Mouse (Mus musculus): ENCODE measurements around the gene Lepr. TPM values are rescaled to one million over a fixed set of nuclear protein-coding genes. Genes with fewer than 3 reads are reported as not detected.

Gene Lepr
- polyA plus RNA-seq, 1 experiment = 0.82 TPM

DNA sequence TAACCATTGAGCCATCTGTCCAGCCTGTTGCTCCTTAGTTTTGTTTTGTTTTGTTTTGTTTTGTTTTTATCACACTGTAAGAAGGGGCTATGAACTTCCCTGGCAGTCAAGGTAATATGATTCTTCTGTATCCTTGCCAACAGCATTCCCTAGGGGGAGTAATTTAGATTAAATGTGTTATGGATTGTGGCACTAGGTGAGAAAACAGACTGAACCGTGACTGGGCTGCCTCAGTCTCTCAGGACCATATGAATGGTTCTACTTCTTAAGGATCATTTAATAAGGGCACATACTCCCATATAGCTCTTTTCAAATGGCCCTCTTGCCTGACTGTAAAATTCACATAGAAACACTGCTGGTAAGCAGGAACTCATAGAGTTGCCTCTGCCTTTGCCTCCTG lies 4.6 kb upstream of the Lepr start:
- Histone ChIP-seq H3K4me1 (ENCODE audit: control insufficient read depth, insufficient read depth, insufficient read length, low read length) (no peaks in the 10 kb centered on the region), H3K27ac (ENCODE audit: insufficient read depth, low read depth, low read length) (no peak overlapping the region), H3K4me3 (ENCODE audit: low read depth, low read length) (no peak overlapping the region), H3K36me3 (ENCODE audit: control insufficient read depth, insufficient read depth, low read length) (no peaks in the 10 kb centered on the region), H3K27me3 (ENCODE audit: control insufficient read depth, insufficient read depth, low read length) (peaks cover 2% of the 10 kb centered on the region)
- WGBS = 20% methylated on average over 1 of the region's 1 CpGs
- TF ChIP-seq POLR2A (IDR thresholded peaks at IDR 0.05; ENCODE audit: low read depth, low read length) (no peak), CTCF (IDR thresholded peaks at IDR 0.05; ENCODE audit: extremely low read depth, insufficient read length, insufficient replicate concordance, low read depth, low read length) (no peak)

DNA sequence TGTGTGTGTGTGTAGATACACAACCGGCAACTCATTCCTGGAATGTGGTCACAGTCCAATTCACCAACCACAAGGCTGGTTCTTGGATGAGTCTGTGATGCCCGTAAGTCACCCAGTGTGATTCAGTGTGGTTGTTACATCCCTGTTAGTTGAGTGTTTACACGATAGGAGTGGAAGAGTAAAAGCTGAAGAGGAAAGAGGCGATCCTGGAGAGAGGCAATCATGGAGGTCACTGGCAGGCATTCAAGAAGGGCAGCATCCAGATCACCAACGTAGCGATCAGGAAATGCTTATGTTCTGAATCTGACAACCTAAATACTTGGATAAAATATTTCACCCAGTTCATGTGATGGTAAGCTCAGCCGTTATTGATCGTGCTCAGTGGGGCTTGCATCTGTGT lies 1.9 kb upstream of the Lepr start:
- Histone ChIP-seq H3K27ac (ENCODE audit: insufficient read depth, low read depth, low read length) (no peak overlapping the region), H3K36me3 (ENCODE audit: control insufficient read depth, insufficient read depth, low read length) (no peaks in the 10 kb centered on the region), H3K4me3 (ENCODE audit: low read depth, low read length) (no peak overlapping the region), H3K27me3 (ENCODE audit: control insufficient read depth, insufficient read depth, low read length) (peaks cover 5% of the 10 kb centered on the region), H3K4me1 (ENCODE audit: control insufficient read depth, insufficient read depth, insufficient read length, low read length) (no peaks in the 10 kb centered on the region)
- TF ChIP-seq CTCF (IDR thresholded peaks at IDR 0.05; ENCODE audit: extremely low read depth, insufficient read length, insufficient replicate concordance, low read depth, low read length) (no peak), POLR2A (IDR thresholded peaks at IDR 0.05; ENCODE audit: low read depth, low read length) (no peak)
- WGBS = 81% methylated on average over 8 of the region's 8 CpGs

DNA sequence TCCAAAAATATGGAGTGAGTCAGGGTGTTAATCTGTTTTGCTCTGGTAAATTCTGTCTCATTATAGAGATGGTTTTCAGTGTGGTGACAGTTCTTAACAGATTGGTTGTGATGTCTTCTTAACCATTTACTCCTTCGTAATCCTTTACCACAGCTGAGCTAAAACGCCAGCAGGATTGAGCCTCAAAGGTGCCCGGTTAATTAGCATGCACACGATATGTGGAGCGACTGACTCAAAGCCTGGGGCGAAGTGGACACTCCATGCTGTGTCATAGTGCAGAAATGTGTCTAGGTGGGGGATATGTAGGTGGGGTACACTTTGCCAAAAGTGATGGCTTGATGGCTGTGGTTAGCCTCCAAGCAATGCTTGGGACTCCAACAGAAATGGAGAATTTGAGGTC lies 1.4 kb upstream of the Lepr start:
- WGBS = 90% methylated on average over 6 of the region's 6 CpGs
- no peak overlapping the region for H3K27ac ChIP-seq (ENCODE audit: insufficient read depth, low read depth, low read length)
- H3K4me3 ChIP-seq (ENCODE audit: low read depth, low read length) = no peak overlapping the region
- peaks cover 5% of the 10 kb centered on the region for H3K27me3 ChIP-seq (ENCODE audit: control insufficient read depth, insufficient read depth, low read length)
- no peaks in the 10 kb centered on the region for H3K4me1 ChIP-seq (ENCODE audit: control insufficient read depth, insufficient read depth, insufficient read length, low read length)
- TF ChIP-seq CTCF (IDR thresholded peaks at IDR 0.05; ENCODE audit: extremely low read depth, insufficient read length, insufficient replicate concordance, low read depth, low read length) (no peak), POLR2A (IDR thresholded peaks at IDR 0.05; ENCODE audit: low read depth, low read length) (no peak)
- H3K36me3 ChIP-seq (ENCODE audit: control insufficient read depth, insufficient read depth, low read length) = no peaks in the 10 kb centered on the region

DNA sequence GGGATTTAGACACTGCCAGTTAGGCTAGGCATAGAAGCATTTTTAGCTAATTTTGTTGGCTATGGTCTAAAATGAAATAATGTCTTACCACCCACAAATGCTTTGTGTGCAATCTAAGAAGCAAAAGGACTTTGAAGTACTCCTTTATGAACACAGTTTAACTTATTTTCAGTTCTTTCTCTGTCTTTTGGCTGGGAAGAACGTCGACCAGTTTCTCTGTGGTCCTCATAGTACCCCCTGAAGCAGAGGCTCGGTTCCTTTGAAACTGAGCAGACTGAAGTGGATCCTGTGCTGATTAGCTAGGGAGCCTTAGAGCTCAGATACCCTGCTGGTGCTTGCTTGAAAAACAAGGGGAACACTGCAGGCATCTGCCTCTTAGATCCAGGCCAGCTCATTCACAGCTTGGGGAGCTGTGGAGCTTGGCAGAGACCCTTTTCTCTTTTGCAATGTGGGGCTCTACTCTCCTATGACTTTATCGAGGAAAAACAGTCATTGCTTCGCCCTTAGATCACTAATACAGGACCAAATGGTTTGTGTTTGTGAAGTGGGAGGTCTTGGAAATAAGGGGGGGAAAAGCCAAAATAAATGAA lies 1.9 kb downstream of the Lepr start:
- 25% methylated on average over 5 of the region's 5 CpGs for WGBS
- Histone ChIP-seq H3K27me3 (ENCODE audit: control insufficient read depth, insufficient read depth, low read length) (peaks cover 5% of the 10 kb centered on the region), H3K27ac (ENCODE audit: insufficient read depth, low read depth, low read length) (no peak overlapping the region), H3K4me1 (ENCODE audit: control insufficient read depth, insufficient read depth, insufficient read length, low read length) (no peaks in the 10 kb centered on the region), H3K4me3 (ENCODE audit: low read depth, low read length) (no peak overlapping the region), H3K36me3 (ENCODE audit: control insufficient read depth, insufficient read depth, low read length) (no peaks in the 10 kb centered on the region)
- TF ChIP-seq POLR2A (IDR thresholded peaks at IDR 0.05; ENCODE audit: low read depth, low read length) = no peak
- no peak for TF ChIP-seq CTCF (IDR thresholded peaks at IDR 0.05; ENCODE audit: extremely low read depth, insufficient read length, insufficient replicate concordance, low read depth, low read length)

DNA sequence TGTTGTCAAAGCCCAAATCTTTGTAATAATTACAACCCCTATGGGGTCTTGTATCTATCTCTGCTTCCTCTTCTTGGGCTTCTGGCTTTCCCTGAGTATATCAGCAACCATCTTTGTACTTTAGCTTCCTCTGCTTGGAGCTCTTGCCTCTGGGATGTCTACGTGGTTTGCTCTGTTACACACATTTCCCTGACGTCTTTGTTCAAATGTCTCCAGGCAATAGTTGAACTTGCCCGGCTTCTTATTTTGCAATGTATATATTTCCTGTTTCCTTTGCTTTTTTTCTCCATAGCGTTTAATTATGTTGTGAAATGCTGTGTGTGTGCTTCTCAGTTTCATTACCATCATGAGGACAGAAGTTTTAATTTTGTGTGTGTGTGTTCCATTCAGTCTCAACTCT lies 4.5 kb downstream of the Lepr start:
- H3K36me3 ChIP-seq (ENCODE audit: control insufficient read depth, insufficient read depth, low read length) = no peaks in the 10 kb centered on the region
- TF ChIP-seq POLR2A (IDR thresholded peaks at IDR 0.05; ENCODE audit: low read depth, low read length) (no peak), CTCF (IDR thresholded peaks at IDR 0.05; ENCODE audit: extremely low read depth, insufficient read length, insufficient replicate concordance, low read depth, low read length) (no peak)
- H3K4me3 ChIP-seq (ENCODE audit: low read depth, low read length) = no peak overlapping the region
- H3K4me1 ChIP-seq (ENCODE audit: control insufficient read depth, insufficient read depth, insufficient read length, low read length) = no peaks in the 10 kb centered on the region
- 74% methylated on average over 4 of the region's 4 CpGs for WGBS
- peaks cover 5% of the 10 kb centered on the region for H3K27me3 ChIP-seq (ENCODE audit: control insufficient read depth, insufficient read depth, low read length)
- H3K27ac ChIP-seq (ENCODE audit: insufficient read depth, low read depth, low read length) = no peak overlapping the region

DNA sequence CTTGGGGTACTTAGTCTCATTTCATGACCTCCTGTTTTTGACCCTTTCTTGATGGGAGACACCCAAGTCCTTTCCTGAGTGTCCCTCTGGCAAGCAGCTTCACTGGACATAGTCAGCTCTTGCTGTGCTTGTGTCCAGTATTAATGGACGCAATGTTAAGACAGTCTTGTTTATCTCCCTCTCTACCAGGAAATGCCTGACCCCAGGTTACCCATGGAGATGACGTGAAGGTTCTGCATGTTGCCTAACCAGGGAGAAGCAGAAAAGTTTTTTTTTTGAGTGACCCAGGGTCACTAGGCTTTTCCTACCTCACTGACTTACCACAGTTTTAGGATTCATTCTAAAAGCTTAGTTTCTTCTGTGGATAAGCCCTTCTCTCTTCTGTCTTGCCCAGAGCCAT lies 24.8 kb downstream of the Lepr start:
- H3K4me1 ChIP-seq (ENCODE audit: control insufficient read depth, insufficient read depth, insufficient read length, low read length) = no peaks in the 10 kb centered on the region
- H3K4me3 ChIP-seq (ENCODE audit: low read depth, low read length) = no peak overlapping the region
- H3K27ac ChIP-seq (ENCODE audit: insufficient read depth, low read depth, low read length) = no peak overlapping the region
- H3K27me3 ChIP-seq (ENCODE audit: control insufficient read depth, insufficient read depth, low read length) = no peaks in the 10 kb centered on the region
- no peaks in the 10 kb centered on the region for H3K36me3 ChIP-seq (ENCODE audit: control insufficient read depth, insufficient read depth, low read length)
- TF ChIP-seq CTCF (IDR thresholded peaks at IDR 0.05; ENCODE audit: extremely low read depth, insufficient read length, insufficient replicate concordance, low read depth, low read length) = no peak
- no peak for TF ChIP-seq POLR2A (IDR thresholded peaks at IDR 0.05; ENCODE audit: low read depth, low read length)
- WGBS = 77% methylated on average over 2 of the region's 2 CpGs

DNA sequence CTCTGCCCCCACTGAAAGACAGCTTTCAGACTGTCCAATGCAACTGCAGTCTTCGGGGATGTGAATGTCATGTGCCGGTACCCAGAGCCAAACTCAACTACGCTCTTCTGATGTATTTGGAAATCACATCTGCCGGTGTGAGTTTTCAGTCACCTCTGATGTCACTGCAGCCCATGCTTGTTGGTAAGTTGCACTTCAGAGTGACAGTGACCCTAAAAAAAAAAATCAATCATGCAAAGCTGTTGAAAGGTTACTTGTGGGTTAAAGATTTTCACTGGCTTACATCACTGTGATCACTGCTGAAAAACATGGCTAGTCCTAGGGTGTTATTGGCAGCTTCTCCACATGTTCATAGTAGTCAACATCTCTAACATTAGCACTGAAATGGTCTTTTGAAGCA lies 28.3 kb downstream of the Lepr start:
- no peak overlapping the region for H3K4me3 ChIP-seq (ENCODE audit: low read depth, low read length)
- no peaks in the 10 kb centered on the region for H3K27me3 ChIP-seq (ENCODE audit: control insufficient read depth, insufficient read depth, low read length)
- no peak overlapping the region for H3K27ac ChIP-seq (ENCODE audit: insufficient read depth, low read depth, low read length)
- no peaks in the 10 kb centered on the region for H3K4me1 ChIP-seq (ENCODE audit: control insufficient read depth, insufficient read depth, insufficient read length, low read length)
- no peaks in the 10 kb centered on the region for H3K36me3 ChIP-seq (ENCODE audit: control insufficient read depth, insufficient read depth, low read length)
- WGBS = 96% methylated on average over 4 of the region's 4 CpGs
- TF ChIP-seq CTCF (IDR thresholded peaks at IDR 0.05; ENCODE audit: extremely low read depth, insufficient read length, insufficient replicate concordance, low read depth, low read length) = no peak
- TF ChIP-seq POLR2A (IDR thresholded peaks at IDR 0.05; ENCODE audit: low read depth, low read length) = no peak
